Mouse (Mus musculus): ENCODE results near the gene Kcnip1. TPM values are rescaled to one million over a fixed set of nuclear protein-coding genes. Genes with fewer than 3 reads are reported as not detected.

Gene Kcnip1
- under 1 TPM in 1 of 3 experiments, not detected in 2; 0.58 TPM for polyA plus RNA-seq (2017; shearing (Covaris generic))

GRCm38 (mm10) chr11:33992938-33993337, at the start of gene Kcnip1:
Gene Kcnip1, minus strand, starts transcription at chr11:33993152.
- no peak for ATAC-seq

- ATAC-seq, result no peak
Observed at GRCm38 (mm10) chr11:34040061-34040460, 47.1 kb upstream of the Kcnip1 start.

- ATAC-seq, result peak; percentile 96
Observed at GRCm38 (mm10) chr11:34035909-34036658, 43.1 kb upstream of the Kcnip1 start.

- ATAC-seq, result no peak
Observed at GRCm38 (mm10) chr11:34034794-34035193, 41.8 kb upstream of the Kcnip1 start.

- peak; percentile 14 for ATAC-seq
Observed at GRCm38 (mm10) chr11:34034008-34034505, 41.1 kb upstream of the Kcnip1 start.

- ATAC-seq, result peak; percentile 46
Observed at GRCm38 (mm10) chr11:34031015-34031805, 38.3 kb upstream of the Kcnip1 start.

- no peak for ATAC-seq
Observed at GRCm38 (mm10) chr11:34029658-34030057, 36.7 kb upstream of the Kcnip1 start.

- no peak for ATAC-seq
Observed at GRCm38 (mm10) chr11:34025091-34025490, 32.1 kb upstream of the Kcnip1 start.

GRCm38 (mm10) chr11:34012007-34012652, 19.2 kb upstream of the Kcnip1 start:
- ATAC-seq, result no peak

GRCm38 (mm10) chr11:34010859-34011172, 17.9 kb upstream of the Kcnip1 start:
- peak; percentile 73 for ATAC-seq

- peak; percentile 64 for ATAC-seq
Observed at GRCm38 (mm10) chr11:34010133-34010858, 17.3 kb upstream of the Kcnip1 start.

GRCm38 (mm10) chr11:34009316-34010087, 16.6 kb upstream of the Kcnip1 start:
- ATAC-seq, result peak; percentile 28

GRCm38 (mm10) chr11:34008702-34009101, 15.8 kb upstream of the Kcnip1 start:
- ATAC-seq, result peak; percentile 51

- ATAC-seq, result peak; percentile 25
Observed at GRCm38 (mm10) chr11:34008214-34008613, 15.3 kb upstream of the Kcnip1 start.

GRCm38 (mm10) chr11:34007616-34008015, 14.7 kb upstream of the Kcnip1 start:
- no peak for ATAC-seq

GRCm38 (mm10) chr11:34002593-34002965, 9.6 kb upstream of the Kcnip1 start:
- ATAC-seq, result no peak

GRCm38 (mm10) chr11:34001938-34002592, 9.1 kb upstream of the Kcnip1 start:
- ATAC-seq, result peak; percentile 71

- no peak for ATAC-seq
Observed at GRCm38 (mm10) chr11:34000416-34000815, 7.5 kb upstream of the Kcnip1 start.

GRCm38 (mm10) chr11:33998244-33998643, 5.3 kb upstream of the Kcnip1 start:
- ATAC-seq, result no peak

- no peak for ATAC-seq
Observed at GRCm38 (mm10) chr11:33993496-33993895, 544 bp upstream of the Kcnip1 start.

- ATAC-seq, result no peak
Observed at GRCm38 (mm10) chr11:33990002-33990401, 3.0 kb downstream of the Kcnip1 start.

Measured in inflammation-experienced regulatory T-cells, adult 6 months (primary cell).